Mouse (Mus musculus) cortical plate, adult 2 months (tissue): ENCODE measurements around the gene Ptger4.

Experiments used
- CTCF ChIP-seq: fragments of 200-500 bp; IDR thresholded peaks from 2 replicates; pipeline ENCODE4 v1.5.1; 2011; ENCODE audit warnings: mild to moderate bottlenecking, control low read depth, low read length; ENCODE audit not compliant: insufficient read depth; ENCODE audit errors: extremely low read depth
- POLR2A ChIP-seq: fragments of 200-500 bp; IDR thresholded peaks from 2 replicates; pipeline ENCODE4 v1.6.1; 2011; ENCODE audit warnings: mild to moderate bottlenecking, low read length, control low read depth; ENCODE audit not compliant: insufficient read depth; ENCODE audit errors: extremely low read depth

- no peak for TF ChIP-seq POLR2A
- TF ChIP-seq CTCF, result no peak
These were observed 85.2 kb downstream of the Ptger4 start for GRCm38 (mm10) chr15:5158827-5159226.
